Mouse (Mus musculus) forebrain, embryonic 15.5 days (tissue): ENCODE data around the gene Gm20662. TPM values are rescaled to one million over a fixed set of nuclear protein-coding genes. Genes with fewer than 3 reads are reported as not detected.

Experiments
- ATAC-seq: fragments of 200-750 bp; cut with Nextera tagmentation; replicated peaks from 2 replicates; pipeline ENCODE4 v1.8.0; 2017; ENCODE audit warnings: mild to moderate bottlenecking, moderate TSS enrichment, moderate library complexity
- H3K27ac ChIP-seq: fragments of 300-500 bp; sonication (generic); replicated peaks from 2 replicates; pipeline ENCODE4 v1.5.1; 2015; ENCODE audit warnings: mild to moderate bottlenecking, inconsistent platforms
- H3K27me3 ChIP-seq: fragments of 300-500 bp; sonication (generic); 2 replicates; pipeline ENCODE4 v1.6.1; 2015; ENCODE audit warnings: inconsistent platforms
- H3K36me3 ChIP-seq: fragments of 300-500 bp; sonication (generic); 2 replicates; pipeline ENCODE4 v1.6.1; 2015; ENCODE audit warnings: mild to moderate bottlenecking, inconsistent platforms
- H3K4me1 ChIP-seq: fragments of 300-500 bp; sonication (generic); 2 replicates; pipeline ENCODE4 v1.6.1; 2015; ENCODE audit warnings: inconsistent platforms
- H3K4me2 ChIP-seq: fragments of 300-500 bp; sonication (generic); replicated peaks from 2 replicates; pipeline ENCODE4 v1.6.1; 2015; ENCODE audit warnings: mild to moderate bottlenecking, inconsistent platforms
- H3K4me3 ChIP-seq: fragments of 300-500 bp; sonication (generic); 2 replicates; pipeline ENCODE4 v1.5.1; 2015; ENCODE audit warnings: mild to moderate bottlenecking, inconsistent platforms
- H3K9ac ChIP-seq: fragments of 300-500 bp; sonication (generic); replicated peaks from 2 replicates; pipeline ENCODE4 v1.6.1; 2015; ENCODE audit warnings: mild to moderate bottlenecking, inconsistent platforms
- H3K9me3 ChIP-seq: fragments of 300-500 bp; sonication (generic); 2 replicates; pipeline ENCODE4 v1.6.1; 2016; ENCODE audit warnings: inconsistent platforms
- WGBS: fragments of 180-500 bp; shearing (Covaris S2); methylation state at CpG from one replicate; pipeline ENCODE4 v1.1.7; 2015; ENCODE audit warnings: mixed read lengths; 5-methylcytosine and 5-hydroxymethylcytosine counted together
- polyA plus RNA-seq: library from polyadenylated mRNA; unstranded; fragments of >200 nt; fragmentation: Nextera tagmentation; extraction: Ambion mirVana; gene quantifications from 2 replicates; pipeline ENCODE4 v1.2.1, GENCODE M21; 2015

The Gm20662 gene
- polyA plus RNA-seq, 1 experiment from 2014 or later, result not detected

DNA sequence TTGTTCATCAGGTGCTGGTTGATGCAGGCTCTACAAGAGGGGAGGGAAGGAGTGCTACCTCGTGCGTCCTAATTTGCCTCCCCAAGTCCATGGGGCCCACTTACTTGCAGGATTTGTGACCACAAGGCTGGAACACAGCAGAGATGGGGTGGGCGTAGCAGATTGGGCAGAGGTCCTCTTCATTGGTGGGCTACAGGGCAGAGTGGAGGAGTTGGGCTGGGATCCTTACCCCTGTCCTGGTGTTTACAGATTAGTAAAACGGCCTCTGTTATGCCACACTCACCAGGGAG lies 55.7 kb downstream of the Gm20662 start:
- Histone ChIP-seq H3K27ac (no peak overlapping the region), H3K9ac (no peak overlapping the region), H3K27me3 (no peaks in the 10 kb centered on the region), H3K4me1 (peaks cover 29% of the 10 kb centered on the region), H3K4me2 (no peak overlapping the region), H3K4me3 (no peak overlapping the region), H3K36me3 (peaks cover 27% of the 10 kb centered on the region), H3K9me3 (no peaks in the 10 kb centered on the region)
- 83% methylated on average over 4 of the region's 4 CpGs for WGBS
- no peak for ATAC-seq

- no peak for ATAC-seq
- Histone ChIP-seq H3K9ac (no peak overlapping the region), H3K36me3 (peaks cover 25% of the 10 kb centered on the region), H3K4me2 (no peak overlapping the region), H3K9me3 (no peaks in the 10 kb centered on the region), H3K4me1 (peaks cover 29% of the 10 kb centered on the region), H3K27ac (no peak overlapping the region), H3K4me3 (no peak overlapping the region), H3K27me3 (no peaks in the 10 kb centered on the region)
- WGBS, result 76% methylated on average over 7 of the region's 7 CpGs
Measured at GRCm38 (mm10) chr9:108052411-108052810, 56.3 kb downstream of the Gm20662 start.

- peaks cover 32% of the 10 kb centered on the region for H3K36me3 ChIP-seq
- 58% methylated on average over 20 of the region's 20 CpGs for WGBS
- no peaks in the 10 kb centered on the region for H3K9me3 ChIP-seq
Measured at GRCm38 (mm10) chr9:108052885-108053664, 56.9 kb downstream of the Gm20662 start, which contains the start of gene Amigo3. Gene Amigo3 (plus strand): TSS chr9:108053159.

GRCm38 (mm10) chr9:108053665-108054225 lies 57.6 kb downstream of the Gm20662 start:
- Histone ChIP-seq H3K27ac (no peak overlapping the region), H3K27me3 (no peaks in the 10 kb centered on the region), H3K4me2 (no peak overlapping the region), H3K4me1 (peaks cover 20% of the 10 kb centered on the region), H3K9me3 (no peaks in the 10 kb centered on the region), H3K9ac (no peak overlapping the region), H3K36me3 (peaks cover 35% of the 10 kb centered on the region), H3K4me3 (no peak overlapping the region)
- WGBS, result 93% methylated on average over 15 of the region's 15 CpGs
- no peak for ATAC-seq

More at GRCm38 (mm10) chr9:108052885-108053664, 56.9 kb downstream of the Gm20662 start, which contains the start of gene Amigo3:
- Histone ChIP-seq H3K4me3 (no peak within 1 kb of the TSS), H3K27ac (no peak within 1 kb of the TSS), H3K4me1 (peaks cover 26% of the 10 kb centered on the region), H3K9ac (no peak within 1 kb of the TSS), H3K4me2 (peak within 1 kb of the TSS; percentile 21; the same call in 1 of the 2 replicates), H3K27me3 (no peaks in the 10 kb centered on the region)
- ATAC-seq, result 0 out of 2 replicates have a peak, but pooled peaks have one; percentile 17

DNA sequence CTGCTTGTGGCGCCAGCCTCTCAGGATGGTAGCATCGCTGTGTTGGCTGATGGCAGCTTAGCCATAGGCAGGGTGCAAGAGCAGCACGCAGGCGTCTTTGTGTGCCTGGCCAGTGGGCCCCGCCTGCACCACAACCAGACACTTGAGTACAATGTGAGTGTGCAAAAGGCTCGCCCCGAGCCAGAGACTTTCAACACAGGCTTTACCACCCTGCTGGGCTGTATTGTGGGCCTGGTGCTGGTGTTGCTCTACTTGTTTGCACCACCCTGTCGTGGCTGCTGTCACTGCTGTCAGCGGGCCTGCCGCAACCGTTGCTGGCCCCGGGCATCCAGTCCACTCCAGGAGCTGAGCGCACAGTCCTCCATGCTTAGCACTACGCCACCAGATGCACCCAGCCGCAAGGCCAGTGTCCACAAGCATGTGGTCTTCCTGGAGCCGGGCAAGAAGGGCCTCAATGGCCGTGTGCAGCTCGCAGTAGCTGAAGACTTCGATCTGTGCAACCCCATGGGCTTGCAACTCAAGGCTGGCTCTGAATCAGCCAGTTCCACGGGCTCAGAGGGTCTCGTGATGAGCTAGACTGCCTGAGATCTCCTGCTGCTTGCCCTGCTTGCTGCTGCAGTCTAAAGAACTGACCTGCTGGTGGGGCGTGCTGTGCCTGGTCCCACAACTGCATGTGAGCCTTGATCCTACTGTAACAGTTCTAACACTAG lies 58.3 kb downstream of the Gm20662 start:
- Histone ChIP-seq H3K4me1 (peaks cover 18% of the 10 kb centered on the region), H3K27ac (no peak overlapping the region), H3K27me3 (no peaks in the 10 kb centered on the region), H3K4me3 (no peak overlapping the region), H3K36me3 (peaks cover 39% of the 10 kb centered on the region), H3K9ac (no peak overlapping the region), H3K9me3 (no peaks in the 10 kb centered on the region), H3K4me2 (no peak overlapping the region)
- WGBS, result 90% methylated on average over 22 of the region's 22 CpGs
- no peak for ATAC-seq

DNA sequence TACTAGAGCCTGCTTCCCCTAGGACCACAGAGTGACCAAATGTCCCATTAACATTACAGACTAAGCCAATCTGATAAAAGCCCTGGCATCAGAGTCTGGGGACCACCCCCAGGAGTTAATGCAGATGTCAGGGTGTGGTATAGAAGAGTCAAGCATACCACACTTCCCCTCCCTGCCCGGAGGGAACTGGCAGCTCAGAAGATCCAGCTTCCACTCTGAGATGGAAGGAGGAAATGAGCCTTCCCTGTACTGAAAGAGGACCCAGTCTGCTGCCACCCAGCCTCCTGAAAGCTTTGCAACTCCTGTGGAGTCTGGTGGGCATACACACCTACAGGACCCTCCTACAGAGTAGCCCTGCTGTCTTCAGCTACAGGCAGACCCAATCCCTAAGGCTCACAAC lies 58.9 kb downstream of the Gm20662 start:
- WGBS, result 100% methylated on average over 1 of the region's 1 CpGs
- no peak overlapping the region for H3K27ac ChIP-seq

GRCm38 (mm10) chr9:108055661-108056237 lies 59.6 kb downstream of the Gm20662 start:
- WGBS, result 90% methylated on average over 6 of the region's 6 CpGs
- Histone ChIP-seq H3K27me3 (no peaks in the 10 kb centered on the region), H3K9me3 (no peaks in the 10 kb centered on the region), H3K4me3 (no peak overlapping the region), H3K4me1 (peaks cover 11% of the 10 kb centered on the region), H3K9ac (no peak overlapping the region), H3K36me3 (peaks cover 37% of the 10 kb centered on the region), H3K4me2 (no peak overlapping the region), H3K27ac (no peak overlapping the region)
- no peak for ATAC-seq

More for the DNA sequence above, 58.9 kb downstream of the Gm20662 start:
- Histone ChIP-seq H3K9me3 (no peaks in the 10 kb centered on the region), H3K36me3 (peaks cover 39% of the 10 kb centered on the region), H3K9ac (no peak overlapping the region), H3K27me3 (no peaks in the 10 kb centered on the region), H3K4me1 (peaks cover 12% of the 10 kb centered on the region), H3K4me2 (no peak overlapping the region), H3K4me3 (no peak overlapping the region)
- ATAC-seq, result no peak

DNA sequence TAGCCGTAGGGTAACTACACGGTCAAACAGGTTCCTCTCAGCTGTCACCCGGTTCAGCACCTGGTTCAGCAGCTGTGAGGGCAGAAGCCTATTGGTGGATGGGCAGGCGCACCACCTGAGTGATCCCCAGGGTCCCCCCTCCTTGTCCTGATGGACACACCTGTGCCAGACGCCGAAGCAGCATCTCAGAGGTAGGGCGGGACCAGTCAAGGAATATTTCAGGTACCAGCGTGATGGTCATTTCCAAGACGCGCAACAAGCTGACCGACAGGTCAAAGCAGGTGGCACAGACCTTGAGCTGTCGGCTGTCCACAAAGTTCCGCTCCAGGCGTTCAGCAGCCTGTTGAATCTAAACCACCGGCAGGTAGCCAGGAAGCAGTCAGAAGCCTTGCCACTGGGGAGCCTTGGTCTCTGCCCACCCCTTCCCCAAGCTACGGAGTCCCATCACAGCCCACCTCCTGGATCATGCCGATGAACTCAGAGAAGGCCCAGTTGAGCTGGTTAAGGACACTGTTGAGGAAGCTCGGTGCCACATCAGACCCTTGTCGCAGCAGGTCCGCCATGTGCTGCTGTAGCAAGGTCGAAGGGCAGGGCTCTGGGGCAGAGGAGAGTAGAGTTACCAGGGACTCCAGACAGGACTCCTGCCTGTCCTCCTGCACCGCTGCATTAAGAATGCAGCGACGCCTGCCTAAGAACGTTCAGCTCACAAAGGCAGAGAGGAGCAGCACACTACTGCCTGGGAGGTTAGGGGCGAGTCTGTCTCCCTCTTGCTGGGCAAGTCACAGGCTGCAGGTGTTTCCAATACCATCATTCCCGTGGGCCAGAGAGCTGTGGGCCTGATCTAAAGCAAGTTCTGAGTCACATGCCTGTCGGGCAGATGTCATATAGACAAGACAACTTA lies 60.5 kb downstream of the Gm20662 start:
- H3K27ac ChIP-seq, result no peak overlapping the region
- no peaks in the 10 kb centered on the region for H3K9me3 ChIP-seq
- no peak overlapping the region for H3K9ac ChIP-seq
- no peak for ATAC-seq
- peaks cover 11% of the 10 kb centered on the region for H3K4me1 ChIP-seq
- H3K27me3 ChIP-seq, result no peaks in the 10 kb centered on the region
- 83% methylated on average over 28 of the region's 28 CpGs for WGBS
- no peak overlapping the region for H3K4me3 ChIP-seq
- peaks cover 34% of the 10 kb centered on the region for H3K36me3 ChIP-seq
- H3K4me2 ChIP-seq, result no peak overlapping the region

DNA sequence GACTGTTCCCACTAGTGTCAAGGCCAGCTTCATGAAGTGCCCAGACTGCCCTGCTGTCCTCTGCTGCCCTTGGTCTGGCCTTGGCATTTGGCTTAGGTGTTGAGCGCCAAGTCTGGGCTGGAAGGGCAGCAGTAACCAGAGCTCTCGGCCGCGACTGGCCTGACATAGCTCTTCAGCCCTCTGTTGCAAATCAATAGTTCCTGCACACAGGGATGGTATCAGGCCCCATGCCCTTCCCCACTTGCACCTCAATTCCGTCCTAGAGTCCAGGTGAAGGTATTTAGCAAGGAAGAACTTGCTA lies 61.1 kb downstream of the Gm20662 start:
- WGBS, result 92% methylated on average over 5 of the region's 5 CpGs
- ATAC-seq, result no peak
- Histone ChIP-seq H3K4me2 (no peak overlapping the region), H3K27ac (no peak overlapping the region), H3K4me1 (peaks cover 11% of the 10 kb centered on the region), H3K27me3 (no peaks in the 10 kb centered on the region), H3K4me3 (no peak overlapping the region), H3K9me3 (no peaks in the 10 kb centered on the region), H3K36me3 (peaks cover 32% of the 10 kb centered on the region), H3K9ac (no peak overlapping the region)

DNA sequence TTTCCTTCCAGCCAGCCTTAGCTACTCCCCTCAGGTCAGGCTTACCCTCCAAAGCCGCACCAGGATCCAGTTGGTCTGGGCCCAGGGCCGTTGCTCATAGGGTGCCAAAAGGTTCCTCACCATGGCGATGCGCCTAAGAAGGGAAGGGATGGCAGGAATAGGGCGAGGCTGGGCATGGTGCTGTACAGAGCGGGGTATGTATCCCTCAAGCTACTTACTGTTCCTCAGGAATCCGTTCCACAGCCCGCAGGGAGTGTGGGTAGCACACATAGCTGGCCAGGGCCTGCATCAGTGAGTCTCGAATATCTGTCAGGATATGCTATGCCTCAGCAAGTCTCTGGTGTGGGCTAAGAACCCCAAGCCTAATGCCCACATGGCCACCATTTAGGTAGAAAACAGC lies 62.1 kb downstream of the Gm20662 start:
- H3K4me3 ChIP-seq, result no peak overlapping the region
- H3K9ac ChIP-seq, result no peak overlapping the region
- H3K9me3 ChIP-seq, result no peaks in the 10 kb centered on the region
- no peak for ATAC-seq
- 91% methylated on average over 9 of the region's 9 CpGs for WGBS
- no peak overlapping the region for H3K27ac ChIP-seq
- no peaks in the 10 kb centered on the region for H3K27me3 ChIP-seq
- peaks cover under 1% of the 10 kb centered on the region; the same call in 1 of the 2 replicates for H3K4me1 ChIP-seq
- no peak overlapping the region for H3K4me2 ChIP-seq
- peaks cover 39% of the 10 kb centered on the region for H3K36me3 ChIP-seq

- Histone ChIP-seq H3K4me2 (no peak overlapping the region), H3K4me1 (no peaks in the 10 kb centered on the region), H3K27me3 (no peaks in the 10 kb centered on the region), H3K9me3 (no peaks in the 10 kb centered on the region), H3K36me3 (peaks cover 30% of the 10 kb centered on the region), H3K27ac (no peak overlapping the region), H3K4me3 (no peak overlapping the region), H3K9ac (no peak overlapping the region)
- no peak for ATAC-seq
- WGBS, result 95% methylated on average over 3 of the region's 3 CpGs
Measured at GRCm38 (mm10) chr9:108062142-108062541, 66.0 kb downstream of the Gm20662 start.
